Mouse (Mus musculus) liver (tissue): Measurements from ENCODE around the gene Nxph1.

Experiments
- DNase-seq: peaks from one replicate; pipeline ENCODE4 v3.0.0-alpha.2; 2020; ENCODE audit warnings: mixed read lengths

Nxph1 gene

GRCm38 (mm10) chr6:8948131-8948470 lies at the start of gene Nxph1:
Gene Nxph1 (plus strand): TSS chr6:8948431.
- DNase-seq, result no peak

- DNase-seq, result no peak
These were observed 48.1 kb upstream of the Nxph1 start for GRCm38 (mm10) chr6:8900021-8900728.

- DNase-seq, result no peak
These were observed 47.5 kb upstream of the Nxph1 start for GRCm38 (mm10) chr6:8900729-8901122.

GRCm38 (mm10) chr6:8907917-8908316 lies 40.3 kb upstream of the Nxph1 start:
- no peak for DNase-seq

DNA sequence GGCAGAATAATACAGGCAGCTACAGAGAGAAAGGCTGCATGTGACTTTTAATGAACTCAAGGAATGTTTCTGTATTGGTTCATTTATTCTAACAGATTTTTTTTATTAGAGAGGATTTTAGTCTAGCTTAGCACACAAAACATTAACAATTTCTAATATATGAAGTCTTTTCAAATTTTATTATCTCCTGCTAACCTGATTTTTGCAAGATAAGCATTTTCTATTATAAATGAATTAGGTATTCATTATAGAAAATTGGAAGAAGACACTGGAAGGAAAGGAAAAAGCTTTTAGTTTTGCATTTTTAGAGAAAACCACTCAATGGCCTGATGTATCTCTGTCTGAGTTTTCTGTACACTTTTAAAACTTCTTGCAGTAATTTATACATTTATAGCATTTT lies 34.8 kb upstream of the Nxph1 start:
- DNase-seq, result no peak

DNA sequence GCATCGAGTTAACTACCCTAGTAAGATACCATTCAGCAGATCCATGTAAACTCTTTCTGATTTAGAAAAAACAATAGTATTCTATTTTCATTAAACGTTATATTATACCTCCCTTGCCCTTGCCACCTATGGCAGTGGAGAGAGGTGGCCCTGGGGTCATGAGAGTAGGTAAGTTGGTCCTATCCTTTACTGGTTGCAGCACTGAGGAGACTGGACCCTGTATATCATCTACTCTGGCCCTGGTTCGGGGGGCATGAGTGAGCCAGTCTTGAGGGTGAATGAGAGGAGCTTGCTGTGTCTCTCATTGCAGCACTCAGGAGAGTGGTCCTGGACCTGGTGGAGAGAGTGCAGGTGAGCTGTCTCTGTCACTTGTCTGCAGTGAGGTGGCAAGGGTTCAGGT lies 33.5 kb upstream of the Nxph1 start:
- no peak for DNase-seq

- no peak for DNase-seq
These were observed 23.8 kb upstream of the Nxph1 start for GRCm38 (mm10) chr6:8924481-8924880.

DNA sequence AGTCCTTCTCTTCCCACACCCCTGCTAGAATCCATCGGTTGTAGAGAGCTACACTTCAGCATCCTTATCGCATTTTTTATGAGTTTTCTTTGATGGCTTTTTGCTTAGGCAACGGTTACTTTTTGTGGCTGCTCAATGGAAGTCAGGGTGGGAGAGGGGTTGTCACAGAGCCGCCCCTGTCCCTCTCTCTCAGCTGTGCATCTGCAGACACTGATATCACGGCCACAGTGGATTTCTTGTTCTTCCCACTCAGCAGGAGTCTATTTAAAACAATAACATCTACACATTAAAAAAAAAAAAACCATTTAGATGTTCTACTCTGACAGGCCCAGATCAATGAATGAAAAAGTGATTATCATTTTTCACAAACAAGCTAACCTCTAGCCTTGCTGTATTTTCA lies 13.0 kb upstream of the Nxph1 start:
- no peak for DNase-seq

DNA sequence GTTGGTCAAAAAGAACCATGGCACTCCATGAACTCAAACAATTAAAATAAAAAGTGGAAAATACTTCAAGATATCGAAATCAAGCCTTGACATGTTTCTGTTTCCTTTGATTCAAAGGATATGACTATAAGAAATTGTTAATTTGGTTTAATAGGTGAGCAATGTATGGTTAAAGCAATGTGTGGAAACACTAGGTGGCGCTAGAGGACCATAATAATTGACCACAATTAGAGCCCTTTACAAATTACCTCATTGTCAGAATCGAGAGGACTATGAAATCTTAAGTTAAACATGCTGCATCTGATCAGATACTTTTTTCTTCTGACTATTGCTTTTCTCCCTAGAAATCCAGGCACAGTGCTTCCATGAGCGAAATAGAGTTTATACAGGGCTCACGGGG lies 12.5 kb upstream of the Nxph1 start:
- DNase-seq, result peak; percentile 30

GRCm38 (mm10) chr6:8936168-8936567 lies 12.1 kb upstream of the Nxph1 start:
- DNase-seq, result no peak

- DNase-seq, result peak; percentile 58
These were observed 510 bp downstream of the Nxph1 start for GRCm38 (mm10) chr6:8948471-8949411.

DNA sequence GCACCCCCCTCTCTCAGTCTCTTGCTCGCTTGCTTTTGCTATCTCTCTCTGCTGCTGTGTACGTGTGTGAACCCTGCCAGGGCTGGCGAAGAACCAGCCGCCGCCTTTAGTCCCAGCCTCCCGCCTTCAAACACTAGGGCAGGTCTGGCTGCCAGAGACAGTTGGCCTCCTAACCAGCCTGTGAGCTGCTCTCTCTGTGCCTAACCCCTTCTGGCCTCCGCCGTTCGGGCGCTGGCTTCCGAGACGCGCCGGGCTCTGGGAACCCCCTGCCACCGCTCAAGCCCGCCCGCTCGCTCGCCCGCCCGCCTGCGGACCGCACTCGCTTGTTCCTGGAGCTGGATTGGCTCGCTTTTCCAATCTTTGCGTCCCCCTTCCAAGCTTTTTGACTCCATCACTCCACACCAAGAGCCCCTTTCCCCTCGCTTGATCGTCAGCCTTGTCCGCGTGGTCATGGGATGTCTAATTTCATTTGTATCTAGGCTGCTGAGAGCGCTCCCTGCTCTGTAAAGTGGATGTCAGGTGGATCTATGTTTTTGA lies 1.5 kb downstream of the Nxph1 start:
- no peak for DNase-seq

DNA sequence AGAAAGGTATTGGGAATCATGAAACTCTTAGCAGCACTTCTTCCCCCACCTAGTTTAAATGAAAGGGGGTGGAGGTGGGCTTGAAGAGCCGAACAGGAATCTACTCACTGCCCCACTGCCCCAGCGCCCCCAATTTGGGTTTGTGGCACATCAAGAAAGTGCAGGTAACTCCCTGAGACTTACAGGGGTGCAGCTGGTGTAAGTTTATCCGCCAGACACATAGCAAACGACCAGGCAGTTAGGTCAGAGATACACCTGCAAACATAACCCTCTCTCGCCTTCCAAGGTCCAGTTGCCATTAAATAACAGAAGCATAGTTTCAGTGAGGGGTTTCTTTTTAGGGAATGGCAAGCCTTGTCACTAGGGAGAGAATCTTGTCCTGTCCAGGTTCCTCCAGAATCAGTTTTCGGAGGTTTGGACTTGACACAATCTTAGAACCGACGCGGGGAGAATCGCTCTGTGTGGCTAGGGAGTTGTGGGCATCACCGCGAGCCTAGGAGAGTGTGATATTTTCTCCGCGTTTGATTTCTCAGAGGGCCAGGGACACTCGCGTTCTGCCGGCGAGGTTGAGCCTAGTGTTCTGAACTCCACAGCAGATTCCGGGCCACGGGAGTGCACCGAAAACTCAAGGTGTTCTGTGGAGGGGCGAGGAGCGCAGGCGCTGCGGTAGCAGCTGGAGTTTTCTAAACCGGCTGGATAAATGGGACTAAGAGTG lies 2.5 kb downstream of the Nxph1 start:
- no peak for DNase-seq

GRCm38 (mm10) chr6:8951326-8951695 lies 3.1 kb downstream of the Nxph1 start:
- peak; percentile 52 for DNase-seq

DNA sequence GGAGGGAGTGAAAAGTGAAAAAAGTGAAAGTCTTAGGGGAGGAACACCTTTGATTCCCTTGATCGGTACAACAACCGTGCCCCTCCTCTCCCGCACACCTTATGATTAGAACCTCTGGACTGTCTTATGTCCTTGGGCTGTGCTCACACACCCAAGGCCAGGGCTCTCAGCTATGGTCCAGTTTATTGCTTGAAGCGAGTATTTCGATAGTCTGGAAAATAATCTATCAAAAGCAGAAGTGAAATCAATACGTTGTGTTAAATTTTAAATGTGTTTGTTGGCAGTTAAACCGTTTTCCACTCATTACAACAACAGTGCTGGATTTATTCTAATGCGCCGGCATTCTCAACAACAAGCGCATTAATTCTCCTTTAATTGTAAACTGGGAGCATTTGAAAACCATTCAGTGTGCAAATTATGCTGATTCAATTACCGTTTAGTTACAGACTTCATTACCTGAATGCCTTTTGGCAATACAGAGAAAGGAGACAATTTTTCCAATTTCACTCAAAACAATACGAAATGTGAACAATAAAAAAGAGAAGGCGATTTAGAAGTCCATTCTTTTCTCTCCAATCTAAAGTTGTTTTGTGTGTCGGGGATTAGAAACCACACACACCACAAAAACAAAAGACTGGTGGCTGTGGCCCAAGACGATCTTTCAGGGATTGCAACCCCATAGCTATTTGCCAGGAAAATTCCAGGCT lies 3.8 kb downstream of the Nxph1 start:
- DNase-seq, result no peak

- DNase-seq, result no peak
These were observed 7.7 kb downstream of the Nxph1 start for GRCm38 (mm10) chr6:8955817-8956529.

GRCm38 (mm10) chr6:8956743-8957528 lies 8.7 kb downstream of the Nxph1 start:
- DNase-seq, result no peak

GRCm38 (mm10) chr6:8957529-8957887 lies 9.3 kb downstream of the Nxph1 start:
- DNase-seq, result peak; percentile 26

- no peak for DNase-seq
These were observed 10.1 kb downstream of the Nxph1 start for GRCm38 (mm10) chr6:8958081-8958919.

GRCm38 (mm10) chr6:8959810-8960209 lies 11.6 kb downstream of the Nxph1 start:
- no peak for DNase-seq
